Mouse (Mus musculus): Measurements from ENCODE around the gene Tmem236. TPM values are rescaled to one million over a fixed set of nuclear protein-coding genes. Genes with fewer than 3 reads are reported as not detected.

Tmem236 gene
- 2.6 and 2.9 TPM in 2 replicates for polyA plus RNA-seq (2015; fragmentation: Nextera tagmentation; extraction: Ambion mirVana)

GRCm38 (mm10) chr2:14174334-14174733 lies at the start of gene Tmem236:
Gene Tmem236, plus strand, starts transcription at chr2:14174523.
- Histone ChIP-seq H3K4me1 (ENCODE audit: control insufficient read depth, insufficient read depth, low read length) (no peaks in the 10 kb centered on the region), H3K9me3 (replicated peaks; ENCODE audit: control insufficient read depth, low read length) (no peaks in the 10 kb centered on the region), H3K9ac (ENCODE audit: low read length) (no peak within 1 kb of the TSS), H3K4me3 (replicated peaks; ENCODE audit: low read length) (no peak within 1 kb of the TSS), H3K36me3 (ENCODE audit: control insufficient read depth, insufficient read depth, low read length) (no peaks in the 10 kb centered on the region), H3K27ac (ENCODE audit: low read length) (no peak within 1 kb of the TSS), H3K27me3 (ENCODE audit: control insufficient read depth, insufficient read depth, low read length) (no peaks in the 10 kb centered on the region), H3K4me2 (ENCODE audit: low read depth, low read length) (no peak within 1 kb of the TSS)
- ATAC-seq (ENCODE audit: insufficient read depth, low FRiP score) = no peak
- 80% methylated on average over 3 of the region's 3 CpGs for WGBS

- no peaks in the 10 kb centered on the region for H3K27me3 ChIP-seq (ENCODE audit: control insufficient read depth, insufficient read depth, low read length)
- no peaks in the 10 kb centered on the region for H3K9me3 ChIP-seq (replicated peaks; ENCODE audit: control insufficient read depth, low read length)
- ATAC-seq (ENCODE audit: insufficient read depth, low FRiP score) = no peak
- H3K4me1 ChIP-seq (ENCODE audit: control insufficient read depth, insufficient read depth, low read length) = no peaks in the 10 kb centered on the region
- H3K9ac ChIP-seq (ENCODE audit: low read length) = no peak overlapping the region
- no peak overlapping the region for H3K27ac ChIP-seq (ENCODE audit: low read length)
- no peak overlapping the region for H3K4me2 ChIP-seq (ENCODE audit: low read depth, low read length)
- H3K36me3 ChIP-seq (ENCODE audit: control insufficient read depth, insufficient read depth, low read length) = peaks cover 2% of the 10 kb centered on the region; the same call in 1 of the 2 replicates
- H3K4me3 ChIP-seq (replicated peaks; ENCODE audit: low read length) = no peak overlapping the region
- 84% methylated on average over 6 of the region's 6 CpGs for WGBS
Observed at GRCm38 (mm10) chr2:14126387-14126786, 47.9 kb upstream of the Tmem236 start.

GRCm38 (mm10) chr2:14127629-14128028 lies 46.7 kb upstream of the Tmem236 start:
- Histone ChIP-seq H3K4me3 (replicated peaks; ENCODE audit: low read length) (no peak overlapping the region), H3K4me2 (ENCODE audit: low read depth, low read length) (no peak overlapping the region), H3K27ac (ENCODE audit: low read length) (no peak overlapping the region), H3K9ac (ENCODE audit: low read length) (no peak overlapping the region), H3K9me3 (replicated peaks; ENCODE audit: control insufficient read depth, low read length) (no peaks in the 10 kb centered on the region), H3K4me1 (ENCODE audit: control insufficient read depth, insufficient read depth, low read length) (no peaks in the 10 kb centered on the region), H3K27me3 (ENCODE audit: control insufficient read depth, insufficient read depth, low read length) (no peaks in the 10 kb centered on the region), H3K36me3 (ENCODE audit: control insufficient read depth, insufficient read depth, low read length) (peaks cover 9% of the 10 kb centered on the region; the same call in 1 of the 2 replicates)
- WGBS = 71% methylated on average over 3 of the region's 3 CpGs
- no peak for ATAC-seq (ENCODE audit: insufficient read depth, low FRiP score)

GRCm38 (mm10) chr2:14130641-14131339 lies 43.5 kb upstream of the Tmem236 start:
- Histone ChIP-seq H3K4me3 (replicated peaks; ENCODE audit: low read length) (no peak overlapping the region), H3K27me3 (ENCODE audit: control insufficient read depth, insufficient read depth, low read length) (no peaks in the 10 kb centered on the region), H3K36me3 (ENCODE audit: control insufficient read depth, insufficient read depth, low read length) (peaks cover 9% of the 10 kb centered on the region; the same call in 1 of the 2 replicates), H3K9ac (ENCODE audit: low read length) (no peak overlapping the region), H3K4me1 (ENCODE audit: control insufficient read depth, insufficient read depth, low read length) (no peaks in the 10 kb centered on the region), H3K4me2 (ENCODE audit: low read depth, low read length) (no peak overlapping the region), H3K27ac (ENCODE audit: low read length) (no peak overlapping the region), H3K9me3 (replicated peaks; ENCODE audit: control insufficient read depth, low read length) (no peaks in the 10 kb centered on the region)
- 74% methylated on average over 12 of the region's 12 CpGs for WGBS
- no peak for ATAC-seq (ENCODE audit: insufficient read depth, low FRiP score)

- H3K27ac ChIP-seq (ENCODE audit: low read length) = no peak overlapping the region
Observed at GRCm38 (mm10) chr2:14132468-14133326, 41.6 kb upstream of the Tmem236 start.

GRCm38 (mm10) chr2:14136906-14137305 lies 37.4 kb upstream of the Tmem236 start:
- peak; percentile 56; the same call in 1 of the 2 replicates for ATAC-seq (ENCODE audit: insufficient read depth, low FRiP score)
- H3K27ac ChIP-seq (ENCODE audit: low read length) = no peak overlapping the region
- no peaks in the 10 kb centered on the region for H3K9me3 ChIP-seq (replicated peaks; ENCODE audit: control insufficient read depth, low read length)
- no peak overlapping the region for H3K9ac ChIP-seq (ENCODE audit: low read length)
- 40% methylated on average over 3 of the region's 3 CpGs for WGBS
- 0 out of 2 replicates have a peak, but pooled peaks cover 8% of the 10 kb centered on the region for H3K36me3 ChIP-seq (ENCODE audit: control insufficient read depth, insufficient read depth, low read length)
- H3K27me3 ChIP-seq (ENCODE audit: control insufficient read depth, insufficient read depth, low read length) = no peaks in the 10 kb centered on the region
- H3K4me1 ChIP-seq (ENCODE audit: control insufficient read depth, insufficient read depth, low read length) = no peaks in the 10 kb centered on the region
- H3K4me2 ChIP-seq (ENCODE audit: low read depth, low read length) = no peak overlapping the region
- H3K4me3 ChIP-seq (replicated peaks; ENCODE audit: low read length) = no peak overlapping the region

More at GRCm38 (mm10) chr2:14132468-14133326, 41.6 kb upstream of the Tmem236 start:
- Histone ChIP-seq H3K4me2 (ENCODE audit: low read depth, low read length) (no peak overlapping the region), H3K4me3 (replicated peaks; ENCODE audit: low read length) (no peak overlapping the region), H3K9ac (ENCODE audit: low read length) (no peak overlapping the region), H3K36me3 (ENCODE audit: control insufficient read depth, insufficient read depth, low read length) (peaks cover 9% of the 10 kb centered on the region; the same call in 1 of the 2 replicates), H3K9me3 (replicated peaks; ENCODE audit: control insufficient read depth, low read length) (no peaks in the 10 kb centered on the region), H3K4me1 (ENCODE audit: control insufficient read depth, insufficient read depth, low read length) (no peaks in the 10 kb centered on the region), H3K27me3 (ENCODE audit: control insufficient read depth, insufficient read depth, low read length) (no peaks in the 10 kb centered on the region)
- no peak for ATAC-seq (ENCODE audit: insufficient read depth, low FRiP score)
- whole genome bisulfite sequencing = 85% methylated on average over 4 of the region's 4 CpGs

GRCm38 (mm10) chr2:14139590-14139989 lies 34.7 kb upstream of the Tmem236 start:
- Histone ChIP-seq H3K27ac (ENCODE audit: low read length) (no peak overlapping the region), H3K4me1 (ENCODE audit: control insufficient read depth, insufficient read depth, low read length) (no peaks in the 10 kb centered on the region), H3K9me3 (replicated peaks; ENCODE audit: control insufficient read depth, low read length) (no peaks in the 10 kb centered on the region), H3K4me2 (ENCODE audit: low read depth, low read length) (no peak overlapping the region), H3K36me3 (ENCODE audit: control insufficient read depth, insufficient read depth, low read length) (0 out of 2 replicates have a peak, but pooled peaks cover 12% of the 10 kb centered on the region), H3K9ac (ENCODE audit: low read length) (no peak overlapping the region), H3K4me3 (replicated peaks; ENCODE audit: low read length) (no peak overlapping the region), H3K27me3 (ENCODE audit: control insufficient read depth, insufficient read depth, low read length) (no peaks in the 10 kb centered on the region)
- WGBS = 87% methylated on average over 6 of the region's 6 CpGs
- ATAC-seq (ENCODE audit: insufficient read depth, low FRiP score) = no peak

- WGBS = 76% methylated on average over 2 of the region's 2 CpGs
- H3K36me3 ChIP-seq (ENCODE audit: control insufficient read depth, insufficient read depth, low read length) = peaks cover 15% of the 10 kb centered on the region; the same call in 1 of the 2 replicates
- no peak for ATAC-seq (ENCODE audit: insufficient read depth, low FRiP score)
Observed at GRCm38 (mm10) chr2:14140044-14140443, 34.3 kb upstream of the Tmem236 start.

GRCm38 (mm10) chr2:14145311-14145710 lies 29.0 kb upstream of the Tmem236 start:
- H3K4me3 ChIP-seq (replicated peaks; ENCODE audit: low read length) = no peak overlapping the region
- H3K27me3 ChIP-seq (ENCODE audit: control insufficient read depth, insufficient read depth, low read length) = no peaks in the 10 kb centered on the region
- peaks cover 16% of the 10 kb centered on the region; the same call in 1 of the 2 replicates for H3K36me3 ChIP-seq (ENCODE audit: control insufficient read depth, insufficient read depth, low read length)
- H3K9me3 ChIP-seq (replicated peaks; ENCODE audit: control insufficient read depth, low read length) = no peaks in the 10 kb centered on the region
- WGBS = 70% methylated on average over 3 of the region's 3 CpGs
- H3K9ac ChIP-seq (ENCODE audit: low read length) = no peak overlapping the region
- no peaks in the 10 kb centered on the region; the same call in 1 of the 2 replicates for H3K4me1 ChIP-seq (ENCODE audit: control insufficient read depth, insufficient read depth, low read length)
- ATAC-seq (ENCODE audit: insufficient read depth, low FRiP score) = no peak
- no peak overlapping the region for H3K27ac ChIP-seq (ENCODE audit: low read length)
- no peak overlapping the region for H3K4me2 ChIP-seq (ENCODE audit: low read depth, low read length)

More at GRCm38 (mm10) chr2:14140044-14140443, 34.3 kb upstream of the Tmem236 start:
- H3K4me1 ChIP-seq (ENCODE audit: control insufficient read depth, insufficient read depth, low read length) = no peaks in the 10 kb centered on the region
- no peak overlapping the region for H3K4me2 ChIP-seq (ENCODE audit: low read depth, low read length)
- no peak overlapping the region for H3K9ac ChIP-seq (ENCODE audit: low read length)
- H3K27ac ChIP-seq (ENCODE audit: low read length) = no peak overlapping the region
- no peaks in the 10 kb centered on the region for H3K9me3 ChIP-seq (replicated peaks; ENCODE audit: control insufficient read depth, low read length)
- H3K4me3 ChIP-seq (replicated peaks; ENCODE audit: low read length) = no peak overlapping the region
- H3K27me3 ChIP-seq (ENCODE audit: control insufficient read depth, insufficient read depth, low read length) = no peaks in the 10 kb centered on the region
